Mouse (Mus musculus): ENCODE data around the gene Necab3. TPM values are rescaled to one million over a fixed set of nuclear protein-coding genes. Genes with fewer than 3 reads are reported as not detected.

Necab3 gene
- total RNA-seq, 2 experiments from 2014 or later: 5.1 to 5.9 TPM

Other genes starting within 250 kb of the Necab3 start
- 10 to 100 TPM; 15.9 to 17.9 TPM for gene Cdk5rap1, start 185.9 kb downstream of the Necab3 start, total RNA-seq (2021)
- gene Snta1, start 150.8 kb downstream of the Necab3 start, total RNA-seq (2021): 10 to 100 TPM; 29.2 to 30.1 TPM
- 10 to 100 TPM; 45.8 to 60.4 TPM for gene Cbfa2t2, start 122.4 kb downstream of the Necab3 start, total RNA-seq (2021)
- 1 to 10 TPM in 1 of 2 experiments, under 1 TPM in 1; 0.76 to 1.4 TPM for gene 1700003F12Rik, start 11.8 kb downstream of the Necab3 start, total RNA-seq (2021)
- gene Actl10, start 7.1 kb downstream of the Necab3 start, total RNA-seq (2021): under 1 TPM in 1 of 2 experiments, not detected in 1; 0.25 TPM
- gene E2f1, start 11.0 kb upstream of the Necab3 start, total RNA-seq (2021): 10 to 100 TPM; 20.5 to 23.3 TPM
- 10 to 100 TPM; 29.8 to 34.2 TPM for gene Pxmp4, start 44.8 kb upstream of the Necab3 start, total RNA-seq (2021)
- 1 to 10 TPM; 3.3 to 3.6 TPM for gene Zfp341, start 54.4 kb upstream of the Necab3 start, total RNA-seq (2021)
- 1 to 10 TPM in 1 of 2 experiments, under 1 TPM in 1; 0.71 to 1.3 TPM for gene 4930519P11Rik, start 54.5 kb upstream of the Necab3 start, total RNA-seq (2021)
- 100 to 1,000 TPM; 214 to 228 TPM for gene Chmp4b, start 92.8 kb upstream of the Necab3 start, total RNA-seq (2021)
- gene Gm14214, start 211.1 kb upstream of the Necab3 start, total RNA-seq (2021): not detected
- gene Raly, start 232.2 kb upstream of the Necab3 start, total RNA-seq (2021): 100 to 1,000 TPM; 216 to 223 TPM
- not detected for gene a, start 232.5 kb upstream of the Necab3 start, total RNA-seq (2021)

Data from adrenal gland, postnatal 4 days (tissue).